11 mouse cellular contexts compared by ENCODE assay signal in the genomic region with DNA sequence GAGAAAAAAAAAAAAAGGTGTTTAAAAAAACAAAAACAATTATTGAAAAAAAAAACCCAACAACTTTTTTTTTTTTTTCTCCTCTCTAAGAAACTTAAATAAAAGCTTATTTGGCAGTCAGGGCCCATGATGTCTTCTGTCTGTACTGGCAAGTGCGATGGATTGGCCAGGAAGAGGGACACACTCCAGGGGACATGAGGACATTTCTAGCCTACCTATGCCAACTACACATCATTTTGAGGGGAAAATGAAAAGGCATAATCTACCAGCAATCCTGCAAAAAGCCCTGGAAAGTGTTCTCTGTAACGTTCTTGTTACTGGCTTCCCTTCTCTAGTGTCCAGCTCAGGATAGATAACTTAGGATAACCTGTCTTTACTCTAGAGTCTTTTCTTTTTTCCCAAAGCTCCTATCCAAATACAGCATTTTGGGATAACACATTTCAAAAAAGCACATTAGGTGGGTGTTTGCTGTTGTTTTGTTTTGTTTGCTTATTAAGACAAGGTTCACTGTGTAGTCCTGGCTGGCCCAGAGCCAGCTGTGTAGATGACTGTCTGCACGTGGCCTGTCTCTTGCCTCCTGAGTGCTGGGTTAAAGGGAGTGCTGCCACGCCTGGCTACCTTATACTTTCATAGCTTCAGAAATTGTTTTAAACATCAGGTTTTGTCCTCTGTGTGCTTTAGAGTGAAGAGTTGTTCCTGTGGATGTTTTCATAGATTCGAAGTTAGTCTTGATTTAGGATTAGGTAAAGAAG. TPM values are rescaled to one million over a fixed set of nuclear protein-coding genes. Genes with fewer than 3 reads are reported as not detected.
A peak's percentile ranks its signal among the peaks of the same experiment; 100 is the strongest.
DNase-seq lines count a peak whose midpoint lies in the region; ATAC-seq and TF ChIP-seq lines count a peak whose summit lies in the region.
"Had no signal": no experiment of that assay in that cellular context is flagged by ENCODE, and none has a peak within 500 bp of the region (broad histone marks: within the 10 kb centered on the region; RNA-seq: fewer than 3 reads in every experiment).

No protein-coding gene starts in this region.

- H3K4me1 ChIP-seq in kidney, adult 2 months (ENCODE audit: control insufficient read depth, insufficient read depth, low read length), result peaks cover 9% of the 10 kb centered on the region; the same call in 1 of the 2 replicates
- 0 out of 2 replicates have a peak, but pooled peaks cover 8% of the 10 kb centered on the region for H3K4me1 ChIP-seq in kidney, embryonic 16.5 days (ENCODE audit: insufficient read depth, low read length)
- H3K4me1 ChIP-seq in intestine, postnatal 0 days (replicated peaks; ENCODE audit: control insufficient read depth, insufficient read depth, low read length), result no peaks in the 10 kb centered on the region
- peaks cover 2% of the 10 kb centered on the region for H3K4me1 ChIP-seq in midbrain, embryonic 15.5 days
- peaks cover 13% of the 10 kb centered on the region for H3K4me1 ChIP-seq in lung, adult 2 months (ENCODE audit: control insufficient read depth, insufficient read depth, low read length)

- 29% methylated on average over 5 of the region's 5 CpGs for WGBS in kidney, adult 2 months
- 56% methylated on average over 5 of the region's 5 CpGs for WGBS in kidney, embryonic 16.5 days
- 50% methylated on average over 5 of the region's 5 CpGs for WGBS in intestine, postnatal 0 days
- WGBS in midbrain, embryonic 15.5 days, result 75% methylated on average over 5 of the region's 5 CpGs
- WGBS in lung, adult 2 months, result 40% methylated on average over 5 of the region's 5 CpGs

- peak; percentile 39 to 53 for DNase-seq in cerebellum, postnatal 10 days
- no peak for DNase-seq in cerebellum, adult 8-10 months
- peak; percentile 52 for DNase-seq in kidney, adult 2 months
- peak; percentile 13 for DNase-seq in retina, postnatal 7 days (ENCODE audit: low read depth, low spot score)
- no peak for DNase-seq in lung, adult 2 months
- DNase-seq: gastrocnemius, postnatal 36 days; layer of hippocampus, postnatal 36 days; thymus, postnatal 4 days had no signal

- H3K27ac ChIP-seq in kidney, adult 2 months (ENCODE audit: insufficient read depth, low read depth, low read length), result peak overlapping the region; percentile 12; the same call in 1 of the 2 replicates
- H3K27ac ChIP-seq in kidney, embryonic 16.5 days (ENCODE audit: low read length), result no peak overlapping the region
- H3K27ac ChIP-seq in intestine, postnatal 0 days (ENCODE audit: low read depth, low read length), result 0 out of 2 replicates have a peak overlapping the region, but pooled peaks have one; percentile 37
- no peak overlapping the region for H3K27ac ChIP-seq in midbrain, embryonic 15.5 days

- no peak overlapping the region for H3K4me2 ChIP-seq in kidney, embryonic 16.5 days (replicated peaks; ENCODE audit: low read depth, low read length)
- H3K4me2 ChIP-seq in intestine, postnatal 0 days (replicated peaks; ENCODE audit: low read depth), result no peak overlapping the region
- H3K4me2 ChIP-seq in midbrain, embryonic 15.5 days, result no peak overlapping the region

- H3K9me3 ChIP-seq in kidney, embryonic 16.5 days (ENCODE audit: low read length), result no peaks in the 10 kb centered on the region
- no peaks in the 10 kb centered on the region for H3K9me3 ChIP-seq in intestine, postnatal 0 days (ENCODE audit: control insufficient read depth)
- H3K9me3 ChIP-seq in midbrain, embryonic 15.5 days, result no peaks in the 10 kb centered on the region

- no peaks in the 10 kb centered on the region for H3K27me3 ChIP-seq in kidney, adult 2 months (replicated peaks; ENCODE audit: control insufficient read depth, insufficient read depth, low read length)
- H3K27me3 ChIP-seq in kidney, embryonic 16.5 days (ENCODE audit: insufficient read depth, low read length), result no peaks in the 10 kb centered on the region
- H3K27me3 ChIP-seq in intestine, postnatal 0 days (replicated peaks; ENCODE audit: control insufficient read depth, insufficient read depth, low read length), result no peaks in the 10 kb centered on the region
- H3K27me3 ChIP-seq in midbrain, embryonic 15.5 days (replicated peaks), result no peaks in the 10 kb centered on the region

- no peak overlapping the region for H3K4me3 ChIP-seq in kidney, adult 2 months (ENCODE audit: insufficient read depth, low read depth, low read length)
- H3K4me3 ChIP-seq in kidney, embryonic 16.5 days (ENCODE audit: low read length), result no peak overlapping the region
- H3K4me3 ChIP-seq in intestine, postnatal 0 days (ENCODE audit: low read depth, low read length), result no peak overlapping the region
- H3K4me3 ChIP-seq in midbrain, embryonic 15.5 days, result no peak overlapping the region
- H3K4me3 ChIP-seq in lung, adult 2 months (replicated peaks; ENCODE audit: extremely low read depth, low read depth, low read length), result no peak overlapping the region

- no peak for TF ChIP-seq CTCF in kidney, adult 2 months (conservative IDR thresholded peaks at IDR 0.05; ENCODE audit: insufficient read depth, insufficient read length, low read depth, low read length)
- no peak for TF ChIP-seq CTCF in intestine, postnatal 0 days (IDR thresholded peaks at IDR 0.05; ENCODE audit: low read depth)
- TF ChIP-seq CTCF in lung, adult 2 months (IDR thresholded peaks at IDR 0.05; ENCODE audit: insufficient read depth, low read length), result no peak

- no peaks in the 10 kb centered on the region for H3K36me3 ChIP-seq in kidney, adult 2 months (ENCODE audit: control insufficient read depth, insufficient read depth, low read length)
- H3K36me3 ChIP-seq in kidney, embryonic 16.5 days (ENCODE audit: insufficient read depth, low read length), result no peaks in the 10 kb centered on the region
- no peaks in the 10 kb centered on the region; the same call in 1 of the 2 replicates for H3K36me3 ChIP-seq in intestine, postnatal 0 days (ENCODE audit: control insufficient read depth, insufficient read depth)
- H3K36me3 ChIP-seq in midbrain, embryonic 15.5 days (replicated peaks), result no peaks in the 10 kb centered on the region

- no peak for TF ChIP-seq POLR2A in kidney, adult 2 months (IDR thresholded peaks at IDR 0.05; ENCODE audit: low read depth, low read length)
- TF ChIP-seq POLR2A in lung, adult 2 months (IDR thresholded peaks at IDR 0.05; ENCODE audit: borderline replicate concordance, extremely low read depth, low read depth, low read length), result no peak

- no peak for ATAC-seq in kidney, embryonic 16.5 days (ENCODE audit: low FRiP score, low TSS enrichment)
- no peak for ATAC-seq in intestine, postnatal 0 days
- no peak for ATAC-seq in midbrain, embryonic 15.5 days (replicated peaks)

- H3K9ac ChIP-seq in kidney, embryonic 16.5 days (replicated peaks; ENCODE audit: low read length), result no peak overlapping the region
- no peak overlapping the region for H3K9ac ChIP-seq in intestine, postnatal 0 days (ENCODE audit: low read depth, low read length)
- H3K9ac ChIP-seq in midbrain, embryonic 15.5 days, result no peak overlapping the region

RNA-seq across cellular contexts. Expression of a gene that starts 7.2 kb away (rescaled TPM):
- polyA plus RNA-seq in kidney, adult 2 months (2012; rRNA removed), result 11.1 and 11.6 TPM in 2 replicates
- polyA plus RNA-seq in kidney, embryonic 16.5 days (2015; fragmentation: Nextera tagmentation; extraction: Ambion mirVana), result 16.3 and 16.5 TPM in 2 replicates
- polyA plus RNA-seq in intestine, postnatal 0 days (2015; fragmentation: Nextera tagmentation; extraction: Ambion mirVana), result 8.4 and 9.4 TPM in 2 replicates
- polyA plus RNA-seq in midbrain, embryonic 15.5 days (2015; fragmentation: Nextera tagmentation; extraction: Ambion mirVana), result 28.8 and 30.2 TPM in 2 replicates
- 16.2 and 22.5 TPM in 2 replicates for polyA plus RNA-seq in lung, adult 2 months (2012; rRNA removed)

RNA-seq across cellular contexts. Expression of a gene that starts 7.3 kb away (rescaled TPM):
- 14.9 and 18.8 TPM in 2 replicates for polyA plus RNA-seq in kidney, adult 2 months (2012; rRNA removed)
- polyA plus RNA-seq in kidney, embryonic 16.5 days (2015; fragmentation: Nextera tagmentation; extraction: Ambion mirVana), result 27.1 and 38.0 TPM in 2 replicates
- polyA plus RNA-seq in intestine, postnatal 0 days (2015; fragmentation: Nextera tagmentation; extraction: Ambion mirVana), result 19.1 and 21.8 TPM in 2 replicates
- polyA plus RNA-seq in midbrain, embryonic 15.5 days (2015; fragmentation: Nextera tagmentation; extraction: Ambion mirVana), result 22.7 and 25.8 TPM in 2 replicates
- polyA plus RNA-seq in lung, adult 2 months (2012; rRNA removed), result 6.6 and 8.4 TPM in 2 replicates

RNA-seq across cellular contexts. Expression of a gene that starts 35.5 kb away (rescaled TPM):
- polyA plus RNA-seq in kidney, adult 2 months (2012; rRNA removed), result 4.0 and 5.2 TPM in 2 replicates
- polyA plus RNA-seq in kidney, embryonic 16.5 days (2015; fragmentation: Nextera tagmentation; extraction: Ambion mirVana), result 20.2 and 21.4 TPM in 2 replicates
- polyA plus RNA-seq in intestine, postnatal 0 days (2015; fragmentation: Nextera tagmentation; extraction: Ambion mirVana), result 11.3 and 12.2 TPM in 2 replicates
- polyA plus RNA-seq in midbrain, embryonic 15.5 days (2015; fragmentation: Nextera tagmentation; extraction: Ambion mirVana), result 23.5 and 24.8 TPM in 2 replicates
- polyA plus RNA-seq in lung, adult 2 months (2012; rRNA removed), result 2.8 and 4.7 TPM in 2 replicates

Comparison
In these comparisons a context has a peak if more than half of its experiments do, and no peak if none do; other contexts are left out.
1. DNase-seq: peak in cerebellum, postnatal 10 days (2 of 2), kidney, adult 2 months (single experiment) and retina, postnatal 7 days (single experiment); none in cerebellum, adult 8-10 months (single experiment) and lung, adult 2 months (single experiment).
2. H3K27ac ChIP-seq: peak in kidney, adult 2 months (single experiment) and intestine, postnatal 0 days (single experiment); none in kidney, embryonic 16.5 days (single experiment) and midbrain, embryonic 15.5 days (single experiment).